Mouse (Mus musculus) hindbrain, embryonic 10.5 days (tissue): ENCODE measurements around the gene Cfap54. TPM values are rescaled to one million over a fixed set of nuclear protein-coding genes. Genes with fewer than 3 reads are reported as not detected.

Experiments used
- DNase-seq: peaks from one replicate; pipeline ENCODE4 v3.0.0-alpha.2; 2017; ENCODE audit warnings: low spot score
- H3K27ac ChIP-seq: fragments of 300-500 bp; sonication (generic); 2 replicates; pipeline ENCODE4 v1.5.1; 2016; ENCODE audit warnings: mild to moderate bottlenecking, moderate library complexity
- H3K27me3 ChIP-seq: fragments of 300-500 bp; sonication (generic); 2 replicates; pipeline ENCODE4 v1.6.1; 2016; ENCODE audit warnings: mild to moderate bottlenecking; ENCODE audit not compliant: poor library complexity, insufficient read depth, severe bottlenecking
- H3K36me3 ChIP-seq: fragments of 300-500 bp; sonication (generic); 2 replicates; pipeline ENCODE4 v1.6.1; 2016; ENCODE audit warnings: mild to moderate bottlenecking, moderate library complexity
- H3K4me1 ChIP-seq: fragments of 300-500 bp; sonication (generic); replicated peaks from 2 replicates; pipeline ENCODE4 v1.6.1; 2016; ENCODE audit warnings: mild to moderate bottlenecking
- H3K4me3 ChIP-seq: fragments of 300-500 bp; sonication (generic); 2 replicates; pipeline ENCODE4 v1.5.1; 2016; ENCODE audit warnings: mild to moderate bottlenecking, moderate library complexity
- H3K9me3 ChIP-seq: fragments of 300-500 bp; sonication (generic); 2 replicates; pipeline ENCODE4 v1.6.1; 2016; ENCODE audit warnings: mild to moderate bottlenecking, moderate library complexity
- WGBS: fragments of 180-500 bp; shearing (Covaris S2); methylation state at CpG from one replicate; pipeline ENCODE4 v1.1.7; 2016; 5-methylcytosine and 5-hydroxymethylcytosine counted together
- polyA plus RNA-seq: library from polyadenylated mRNA; unstranded; fragments of >200 nt; fragmentation: Nextera tagmentation; extraction: Ambion mirVana; gene quantifications from 2 replicates; pipeline ENCODE4 v1.2.1, GENCODE M21; 2016

Gene Cfap54
- polyA plus RNA-seq, 1 experiment from 2014 or later, result 1.4 TPM

GRCm38 (mm10) chr10:93069721-93070120 lies 11.7 kb downstream of the Cfap54 start:
- no peaks in the 10 kb centered on the region for H3K27me3 ChIP-seq
- no peak overlapping the region for H3K4me3 ChIP-seq
- WGBS, result 83% methylated on average over 6 of the region's 6 CpGs
- no peak for DNase-seq
- H3K4me1 ChIP-seq, result no peaks in the 10 kb centered on the region
- H3K36me3 ChIP-seq, result no peaks in the 10 kb centered on the region
- H3K9me3 ChIP-seq, result no peaks in the 10 kb centered on the region
- no peak overlapping the region for H3K27ac ChIP-seq

- H3K4me3 ChIP-seq, result no peak overlapping the region
- 84% methylated on average over 6 of the region's 6 CpGs for WGBS
- H3K9me3 ChIP-seq, result no peaks in the 10 kb centered on the region
- H3K27me3 ChIP-seq, result no peaks in the 10 kb centered on the region
- H3K27ac ChIP-seq, result peak overlapping the region; percentile 53; the same call in 1 of the 2 replicates
- no peaks in the 10 kb centered on the region for H3K4me1 ChIP-seq
- H3K36me3 ChIP-seq, result no peaks in the 10 kb centered on the region
- DNase-seq, result no peak
These were observed 12.3 kb downstream of the Cfap54 start for GRCm38 (mm10) chr10:93069041-93069679.

GRCm38 (mm10) chr10:93064973-93065372 lies 16.4 kb downstream of the Cfap54 start:
- Histone ChIP-seq H3K27ac (no peak overlapping the region), H3K36me3 (no peaks in the 10 kb centered on the region), H3K27me3 (no peaks in the 10 kb centered on the region), H3K4me3 (no peak overlapping the region), H3K4me1 (0 out of 2 replicates have a peak, but pooled peaks cover 5% of the 10 kb centered on the region), H3K9me3 (no peaks in the 10 kb centered on the region)
- DNase-seq, result no peak
- WGBS, result 90% methylated on average over 10 of the region's 10 CpGs

- H3K4me1 ChIP-seq, result 0 out of 2 replicates have a peak, but pooled peaks cover 5% of the 10 kb centered on the region
- 68% methylated on average over 3 of the region's 3 CpGs for WGBS
- DNase-seq, result no peak
- H3K4me3 ChIP-seq, result no peak overlapping the region
- no peaks in the 10 kb centered on the region for H3K27me3 ChIP-seq
- no peak overlapping the region for H3K27ac ChIP-seq
- no peaks in the 10 kb centered on the region for H3K36me3 ChIP-seq
- no peaks in the 10 kb centered on the region for H3K9me3 ChIP-seq
These were observed 17.8 kb downstream of the Cfap54 start for GRCm38 (mm10) chr10:93063576-93063975.

GRCm38 (mm10) chr10:93062395-93062794 lies 19.0 kb downstream of the Cfap54 start:
- no peaks in the 10 kb centered on the region for H3K27me3 ChIP-seq
- no peak overlapping the region for H3K27ac ChIP-seq
- no peaks in the 10 kb centered on the region for H3K36me3 ChIP-seq
- H3K9me3 ChIP-seq, result no peaks in the 10 kb centered on the region
- 0 out of 2 replicates have a peak, but pooled peaks cover 5% of the 10 kb centered on the region for H3K4me1 ChIP-seq
- no peak overlapping the region for H3K4me3 ChIP-seq
- DNase-seq, result no peak
- 88% methylated on average over 4 of the region's 4 CpGs for WGBS

- H3K36me3 ChIP-seq, result no peaks in the 10 kb centered on the region
- WGBS, result 84% methylated on average over 6 of the region's 6 CpGs
- no peak for DNase-seq
These were observed 27.6 kb downstream of the Cfap54 start for GRCm38 (mm10) chr10:93053867-93054266.

GRCm38 (mm10) chr10:93053315-93053714 lies 28.1 kb downstream of the Cfap54 start:
- Histone ChIP-seq H3K4me1 (no peaks in the 10 kb centered on the region), H3K4me3 (no peak overlapping the region), H3K27ac (no peak overlapping the region), H3K36me3 (no peaks in the 10 kb centered on the region), H3K9me3 (no peaks in the 10 kb centered on the region), H3K27me3 (no peaks in the 10 kb centered on the region)
- WGBS, result 86% methylated on average over 4 of the region's 4 CpGs
- DNase-seq, result no peak

More at GRCm38 (mm10) chr10:93053867-93054266, 27.6 kb downstream of the Cfap54 start:
- no peak overlapping the region for H3K4me3 ChIP-seq
- H3K27me3 ChIP-seq, result no peaks in the 10 kb centered on the region
- no peaks in the 10 kb centered on the region for H3K9me3 ChIP-seq
- no peaks in the 10 kb centered on the region for H3K4me1 ChIP-seq
- H3K27ac ChIP-seq, result no peak overlapping the region

GRCm38 (mm10) chr10:93051016-93051726 lies 30.2 kb downstream of the Cfap54 start:
- peak overlapping the region; percentile 56; the same call in 1 of the 2 replicates for H3K27ac ChIP-seq
- DNase-seq, result peak; percentile 82
- WGBS, result 38% methylated on average over 13 of the region's 13 CpGs
- no peaks in the 10 kb centered on the region for H3K36me3 ChIP-seq
- H3K4me1 ChIP-seq, result no peaks in the 10 kb centered on the region
- H3K4me3 ChIP-seq, result peak overlapping the region; percentile 37; the same call in 1 of the 2 replicates
- no peaks in the 10 kb centered on the region for H3K27me3 ChIP-seq
- no peaks in the 10 kb centered on the region for H3K9me3 ChIP-seq

GRCm38 (mm10) chr10:93050571-93050970 lies 30.8 kb downstream of the Cfap54 start:
- DNase-seq, result no peak
- Histone ChIP-seq H3K27ac (no peak overlapping the region), H3K4me3 (no peak overlapping the region), H3K4me1 (no peaks in the 10 kb centered on the region), H3K27me3 (no peaks in the 10 kb centered on the region), H3K9me3 (no peaks in the 10 kb centered on the region), H3K36me3 (no peaks in the 10 kb centered on the region)
- 50% methylated on average over 3 of the region's 3 CpGs for WGBS

GRCm38 (mm10) chr10:93043195-93043594 lies 38.2 kb downstream of the Cfap54 start:
- DNase-seq, result no peak
- 92% methylated on average over 10 of the region's 10 CpGs for WGBS
- Histone ChIP-seq H3K27ac (no peak overlapping the region), H3K9me3 (no peaks in the 10 kb centered on the region), H3K27me3 (no peaks in the 10 kb centered on the region), H3K4me1 (no peaks in the 10 kb centered on the region), H3K4me3 (no peak overlapping the region), H3K36me3 (no peaks in the 10 kb centered on the region)

GRCm38 (mm10) chr10:93041850-93042249 lies 39.6 kb downstream of the Cfap54 start:
- 0 out of 2 replicates have a peak, but pooled peaks cover 4% of the 10 kb centered on the region for H3K4me1 ChIP-seq
- DNase-seq, result no peak

GRCm38 (mm10) chr10:93041392-93041791 lies 40.0 kb downstream of the Cfap54 start:
- no peak for DNase-seq
- 75% methylated on average over 4 of the region's 4 CpGs for WGBS
- no peaks in the 10 kb centered on the region for H3K27me3 ChIP-seq
- H3K4me3 ChIP-seq, result no peak overlapping the region
- no peaks in the 10 kb centered on the region for H3K36me3 ChIP-seq
- 0 out of 2 replicates have a peak, but pooled peaks cover 4% of the 10 kb centered on the region for H3K4me1 ChIP-seq
- H3K9me3 ChIP-seq, result no peaks in the 10 kb centered on the region
- H3K27ac ChIP-seq, result no peak overlapping the region

More at GRCm38 (mm10) chr10:93041850-93042249, 39.6 kb downstream of the Cfap54 start:
- H3K27me3 ChIP-seq, result no peaks in the 10 kb centered on the region
- no peaks in the 10 kb centered on the region for H3K9me3 ChIP-seq
- no peaks in the 10 kb centered on the region for H3K36me3 ChIP-seq
- H3K27ac ChIP-seq, result no peak overlapping the region
- WGBS, result 91% methylated on average over 3 of the region's 3 CpGs
- H3K4me3 ChIP-seq, result no peak overlapping the region

- Histone ChIP-seq H3K27me3 (no peaks in the 10 kb centered on the region), H3K27ac (no peak overlapping the region)
- WGBS, result 87% methylated on average over 3 of the region's 3 CpGs
These were observed 44.9 kb downstream of the Cfap54 start for GRCm38 (mm10) chr10:93036532-93036931.

More at GRCm38 (mm10) chr10:93036532-93036931, 44.9 kb downstream of the Cfap54 start:
- no peak for DNase-seq
- Histone ChIP-seq H3K4me1 (0 out of 2 replicates have a peak, but pooled peaks cover 8% of the 10 kb centered on the region), H3K9me3 (no peaks in the 10 kb centered on the region), H3K4me3 (no peak overlapping the region), H3K36me3 (no peaks in the 10 kb centered on the region)
